Mouse (Mus musculus) CH12.LX (cell line): ENCODE results near the gene Ttll7. TPM values are rescaled to one million over a fixed set of nuclear protein-coding genes. Genes with fewer than 3 reads are reported as not detected.

ENCODE experiments used
- DNase-seq: peaks from one replicate; pipeline ENCODE4 v3.0.0-alpha.2; 2013; ENCODE audit errors: extremely low read depth
- H3K27ac ChIP-seq: 2 replicates; pipeline ENCODE4 v1.5.1; 2012; ENCODE audit warnings: low read depth, mild to moderate bottlenecking, control low read depth, moderate library complexity; ENCODE audit not compliant: insufficient read depth
- H3K27me3 ChIP-seq: replicated peaks from 2 replicates; pipeline ENCODE3; 2012; ENCODE audit warnings: inconsistent platforms
- H3K36me3 ChIP-seq, 2 experiments: replicated peaks in 1 of 2; 2 replicates each; pipeline versions ENCODE3 to v1.6.1; 2012; ENCODE audit warnings: inconsistent platforms in 1 of 2, low read length in 1 of 2, mild to moderate bottlenecking in 1 of 2, mixed read lengths in 1 of 2, moderate library complexity in 1 of 2; ENCODE audit not compliant: control insufficient read depth in 1 of 2, insufficient read depth in 1 of 2
- H3K4me1 ChIP-seq, 2 experiments: 2 replicates each; pipeline ENCODE4 v1.6.1; 2012; ENCODE audit warnings: inconsistent platforms in 1 of 2, moderate library complexity in 1 of 2; ENCODE audit not compliant: insufficient read depth in 2 of 2, control insufficient read depth in 1 of 2
- H3K4me2 ChIP-seq: 2 replicates; pipeline ENCODE4 v1.6.1; 2012; ENCODE audit warnings: low read depth, mild to moderate bottlenecking, control low read depth; ENCODE audit not compliant: poor library complexity, insufficient read depth, severe bottlenecking
- H3K4me3 ChIP-seq, 3 experiments: fragments of 150-350 bp in 1 of 3; sonication (generic) in 1 of 3; replicated peaks in 1 of 3; 2 replicates each; pipeline versions ENCODE3 to v1.5.1; 2011 to 2012; ENCODE audit warnings: low read depth in 2 of 3, low read length in 2 of 3, mild to moderate bottlenecking in 2 of 3, moderate library complexity in 2 of 3, control low read depth in 1 of 3, improper control_type of control experiment in 1 of 3, inconsistent platforms in 1 of 3, mixed read lengths in 1 of 3; ENCODE audit not compliant: poor library complexity in 1 of 3
- H3K79me2 ChIP-seq: replicated peaks from 2 replicates; pipeline ENCODE4 v1.6.1; 2012; ENCODE audit warnings: mild to moderate bottlenecking, moderate library complexity; ENCODE audit not compliant: control insufficient read depth, poor library complexity, insufficient read depth, severe bottlenecking; ENCODE audit errors: extremely low read depth
- H3K9ac ChIP-seq: 2 replicates; pipeline ENCODE4 v1.6.1; 2012; ENCODE audit warnings: low read depth, mild to moderate bottlenecking, control low read depth, moderate library complexity; ENCODE audit not compliant: insufficient read depth
- H3K9me3 ChIP-seq: replicated peaks from 2 replicates; pipeline ENCODE3; 2012; ENCODE audit warnings: low read length, inconsistent platforms, mixed read lengths
- BHLHE40 ChIP-seq: IDR thresholded peaks from 2 replicates; pipeline ENCODE4 v1.6.1; 2011; ENCODE audit warnings: mild to moderate bottlenecking, low read depth, low read length, improper control_type of control experiment
- CTCF ChIP-seq, 2 experiments: IDR thresholded peaks in 1 of 2; conservative IDR thresholded peaks in 1 of 2; 2 replicates each; pipeline ENCODE4 v1.5.1; 2011 to 2012; ENCODE audit warnings: low read depth in 2 of 2, low read length in 2 of 2, improper control_type of control experiment in 1 of 2, inconsistent platforms in 1 of 2, mild to moderate bottlenecking in 1 of 2, moderate library complexity in 1 of 2
- E2F4 ChIP-seq: IDR thresholded peaks from 2 replicates; pipeline ENCODE4 v1.6.1; 2011; ENCODE audit warnings: low read depth, low read length, improper control_type of control experiment; ENCODE audit not compliant: insufficient replicate concordance
- ETS1 ChIP-seq: conservative IDR thresholded peaks from 2 replicates; pipeline ENCODE4 v1.6.1; 2012; ENCODE audit warnings: low read depth, mild to moderate bottlenecking, inconsistent platforms, low read length, improper control_type of control experiment, moderate library complexity
- HCFC1 ChIP-seq: IDR thresholded peaks from 2 replicates; pipeline ENCODE4 v1.6.1; 2012; ENCODE audit warnings: low read depth, mild to moderate bottlenecking, inconsistent platforms, low read length, improper control_type of control experiment
- IRF4 ChIP-seq: IDR thresholded peaks from 2 replicates; pipeline ENCODE4 v1.6.1; 2014; ENCODE audit warnings: low read depth, mild to moderate bottlenecking, inconsistent platforms, low read length, improper control_type of control experiment
- MAFK ChIP-seq: IDR thresholded peaks from 2 replicates; pipeline ENCODE4 v1.6.1; 2011; ENCODE audit warnings: low read length, improper control_type of control experiment; ENCODE audit not compliant: insufficient replicate concordance
- PAX5 ChIP-seq: IDR thresholded peaks from 2 replicates; pipeline ENCODE4 v1.6.1; 2012; ENCODE audit warnings: low read length, inconsistent platforms, mixed read lengths
- RAD21 ChIP-seq: IDR thresholded peaks from 2 replicates; pipeline ENCODE4 v1.6.1; 2011; ENCODE audit warnings: low read depth, mild to moderate bottlenecking, low read length, improper control_type of control experiment, moderate library complexity
- SMC3 ChIP-seq: IDR thresholded peaks from 2 replicates; pipeline ENCODE4 v1.6.1; 2011; ENCODE audit warnings: low read depth, low read length, improper control_type of control experiment
- UBTF ChIP-seq: IDR thresholded peaks from 2 replicates; pipeline ENCODE4 v1.6.1; 2012; ENCODE audit warnings: low read depth, mild to moderate bottlenecking, inconsistent platforms, low read length, improper control_type of control experiment, moderate library complexity
- dilution Hi-C: fragments of 300-500 bp; cut with MboI; formaldehyde crosslinking; loops from 2 replicates; pipeline ENCODE4 v1.14.3; 2020; ENCODE audit warnings: low sequenced_read_pairs; ENCODE audit not compliant: extremely low pct_unique_long_range_greater_than_20kb, extremely low pct_ligation_motif_present
- in situ Hi-C: fragments of 300-500 bp; cut with MboI; formaldehyde crosslinking; loops from 3 replicates; pipeline ENCODE4 v1.14.3; 2019; ENCODE audit warnings: low sequenced_read_pairs, low pct_ligation_motif_present, low pct_unique_long_range_greater_than_20kb, mixed read lengths
- polyA plus RNA-seq: library from polyadenylated mRNA; unstranded; fragments of >175 nt; gene quantifications from 2 replicates; pipeline ENCODE4 v1.2.1, GENCODE M21; 2012; ENCODE audit warnings: low read depth; ENCODE audit not compliant: insufficient read length
- total RNA-seq, 2 experiments: library from RNA; depleted of rRNA; stranded (reverse); fragments of 300-350 nt in 1 of 2; fragments of >200 nt in 1 of 2; gene quantifications; 2 replicates each; pipeline ENCODE4 v1.2.3; 2012 to 2014

Gene Ttll7
- total and polyA plus RNA-seq, 3 experiments = 1.7 to 3.9 (median 2.0) TPM

- dilution Hi-C loops = no loop called here
These were observed 84.7 kb downstream of the Ttll7 start for GRCm38 (mm10) chr3:146936888-146937287.

GRCm38 (mm10) chr3:146939391-146940250, 87.5 kb downstream of the Ttll7 start:
- in situ Hi-C loops (loop anchor here (10.0 to 25.0 kb wide), 2 partner anchors 595 to 752 kb away; no protein-coding TSS in a partner anchor), dilution Hi-C loops (no loop called here)
- Histone ChIP-seq H3K36me3 (peaks cover 2 to 4% of the 10 kb centered on the region in 2 experiments), H3K79me2 (no peaks in the 10 kb centered on the region), H3K4me1 (peaks cover 9 to 13% of the 10 kb centered on the region in 2 experiments), H3K4me2 (no peak overlapping the region), H3K9me3 (peaks cover 12% of the 10 kb centered on the region), H3K4me3 (no peak overlapping the region), H3K9ac (no peak overlapping the region), H3K27me3 (no peaks in the 10 kb centered on the region), H3K27ac (no peak overlapping the region)
- no peak for DNase-seq
- TF ChIP-seq MAFK = no peak
- TF ChIP-seq RAD21 = peak; percentile 51
- TF ChIP-seq SMC3 = peak; percentile 52
- no peak for TF ChIP-seq PAX5
- peak in 1 of 2 experiments; percentile 68; a peak in 2 of 4 replicates for TF ChIP-seq CTCF (conservative IDR thresholded peaks at IDR 0.05 in 1 of 2, IDR thresholded peaks at IDR 0.05 in 1 of 2; ENCODE audit: low read depth in 2 of 2, low read length in 2 of 2)
- TF ChIP-seq UBTF = no peak

More at GRCm38 (mm10) chr3:146936888-146937287, 84.7 kb downstream of the Ttll7 start:
- peak overlapping the region; percentile 39 for H3K4me2 ChIP-seq
- no peak overlapping the region for H3K9ac ChIP-seq
- H3K4me1 ChIP-seq = peaks cover 21 to 31% of the 10 kb centered on the region in 2 experiments
- TF ChIP-seq IRF4 (peak; percentile 40; the same call in 1 of the 2 replicates), E2F4 (no peak), HCFC1 (no peak), SMC3 (no peak), ETS1 (peak; percentile 31; the same call in 1 of the 2 replicates), BHLHE40 (peak; percentile 61)
- H3K9me3 ChIP-seq = peaks cover 16% of the 10 kb centered on the region
- H3K36me3 ChIP-seq = peaks cover 4 to 5% of the 10 kb centered on the region in 2 experiments
- no peak overlapping the region for H3K27ac ChIP-seq
- no peaks in the 10 kb centered on the region for H3K27me3 ChIP-seq
- H3K79me2 ChIP-seq = no peaks in the 10 kb centered on the region
- in situ Hi-C loops = loop anchor here (25.0 kb wide), 1 partner anchor 750 kb away; no protein-coding TSS in a partner anchor
- no peak for DNase-seq
- H3K4me3 ChIP-seq = no peak overlapping the region
